Mouse (Mus musculus): ENCODE measurements at regions not wholly inside any gene's neighbourhood (a gene's known extent, or its start where the extent isn't known, plus 50 kb on each side); places are given as distances from the start of the nearest gene placed in this dataset.

GRCm38 (mm10) chr4:137190625-137191024, 86.7 kb upstream of the Wnt4 start:
- TF ChIP-seq CTCF (IDR thresholded peaks at IDR 0.05; ENCODE audit: low read depth) (no peak), EP300 (IDR thresholded peaks at IDR 0.05; ENCODE audit: low read depth) (no peak)
